Mouse (Mus musculus) neural tube, embryonic 15.5 days (tissue): ENCODE results near the gene Pla2r1. TPM values are rescaled to one million over a fixed set of nuclear protein-coding genes. Genes with fewer than 3 reads are reported as not detected.
A peak's percentile ranks its signal among the peaks of the same experiment; 100 is the strongest.

Experiments
- ATAC-seq: fragments of 200-750 bp; cut with Nextera tagmentation; 2 replicates; pipeline ENCODE4 v1.8.0; 2017; ENCODE audit warnings: mild to moderate bottlenecking, moderate TSS enrichment, moderate library complexity; ENCODE audit not compliant: low FRiP score
- H3K27ac ChIP-seq: fragments of 300-500 bp; sonication (generic); replicated peaks from 2 replicates; pipeline ENCODE4 v1.5.1; 2015; ENCODE audit warnings: mild to moderate bottlenecking, inconsistent platforms
- H3K27me3 ChIP-seq: fragments of 300-500 bp; sonication (generic); replicated peaks from 2 replicates; pipeline ENCODE4 v1.6.1; 2015; ENCODE audit warnings: inconsistent platforms
- H3K36me3 ChIP-seq: fragments of 300-500 bp; sonication (generic); 2 replicates; pipeline ENCODE4 v1.6.1; 2015; ENCODE audit warnings: inconsistent platforms
- H3K4me1 ChIP-seq: fragments of 300-500 bp; sonication (generic); 2 replicates; pipeline ENCODE4 v1.6.1; 2015; ENCODE audit warnings: inconsistent platforms
- H3K4me2 ChIP-seq: fragments of 300-500 bp; sonication (generic); 2 replicates; pipeline ENCODE4 v1.6.1; 2015; ENCODE audit warnings: inconsistent platforms, mild to moderate bottlenecking, moderate library complexity
- H3K4me3 ChIP-seq: fragments of 300-500 bp; sonication (generic); replicated peaks from 2 replicates; pipeline ENCODE4 v1.5.1; 2015; ENCODE audit warnings: mild to moderate bottlenecking, inconsistent platforms
- H3K9ac ChIP-seq: fragments of 300-500 bp; sonication (generic); replicated peaks from 2 replicates; pipeline ENCODE4 v1.6.1; 2015; ENCODE audit warnings: mild to moderate bottlenecking, inconsistent platforms
- H3K9me3 ChIP-seq: fragments of 300-500 bp; sonication (generic); replicated peaks from 2 replicates; pipeline ENCODE4 v1.6.1; 2016; ENCODE audit warnings: inconsistent platforms
- WGBS: fragments of 180-500 bp; shearing (Covaris S2); methylation state at CpG from one replicate; pipeline ENCODE4 v1.1.7; 2015; ENCODE audit warnings: mixed read lengths; 5-methylcytosine and 5-hydroxymethylcytosine counted together
- polyA plus RNA-seq: library from polyadenylated mRNA; unstranded; fragments of >200 nt; fragmentation: Nextera tagmentation; extraction: Ambion mirVana; gene quantifications from 2 replicates; pipeline ENCODE4 v1.2.1, GENCODE M21; 2015

Pla2r1 gene
- polyA plus RNA-seq, 1 experiment from 2014 or later = 0.37 TPM

DNA sequence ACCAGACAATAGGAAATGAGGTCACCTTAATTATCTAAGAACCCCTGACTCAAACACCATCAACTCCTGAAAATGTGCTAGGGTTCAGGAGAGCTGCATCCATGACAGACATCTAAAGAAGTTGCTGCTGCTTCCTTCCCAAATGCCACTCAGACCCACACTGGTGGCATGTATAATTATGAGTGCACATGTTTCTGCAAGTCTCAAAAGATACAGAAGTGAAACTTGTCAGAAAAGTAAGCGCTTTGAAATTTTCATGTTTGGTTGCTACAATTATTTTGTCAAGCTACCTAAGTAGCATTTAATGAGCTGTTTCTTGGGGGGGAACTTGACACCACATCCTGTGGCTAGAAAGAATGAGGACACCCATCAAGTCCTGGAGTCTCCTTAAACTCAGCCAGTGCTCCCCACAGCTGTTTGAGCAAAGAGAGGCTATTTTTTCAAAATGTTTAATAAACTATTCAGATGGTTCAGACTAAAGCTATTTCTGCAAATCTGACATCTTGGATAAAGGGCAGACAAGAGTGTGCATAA, 52.5 kb downstream of the Pla2r1 start:
- H3K27ac ChIP-seq = no peak overlapping the region
- H3K9me3 ChIP-seq = no peaks in the 10 kb centered on the region
- H3K27me3 ChIP-seq = no peaks in the 10 kb centered on the region
- no peaks in the 10 kb centered on the region for H3K4me1 ChIP-seq
- H3K4me3 ChIP-seq = no peak overlapping the region
- no peak overlapping the region for H3K9ac ChIP-seq
- H3K36me3 ChIP-seq = no peaks in the 10 kb centered on the region
- ATAC-seq = no peak
- 95% methylated on average over 1 of the region's 1 CpGs for WGBS
- no peak overlapping the region for H3K4me2 ChIP-seq

GRCm38 (mm10) chr2:60479906-60480305, 73.2 kb downstream of the Pla2r1 start:
- Histone ChIP-seq H3K4me1 (no peaks in the 10 kb centered on the region), H3K4me3 (no peak overlapping the region), H3K4me2 (no peak overlapping the region), H3K27ac (no peak overlapping the region), H3K9ac (no peak overlapping the region), H3K36me3 (no peaks in the 10 kb centered on the region), H3K9me3 (no peaks in the 10 kb centered on the region), H3K27me3 (no peaks in the 10 kb centered on the region)
- no peak for ATAC-seq
- WGBS = 90% methylated on average over 7 of the region's 7 CpGs

DNA sequence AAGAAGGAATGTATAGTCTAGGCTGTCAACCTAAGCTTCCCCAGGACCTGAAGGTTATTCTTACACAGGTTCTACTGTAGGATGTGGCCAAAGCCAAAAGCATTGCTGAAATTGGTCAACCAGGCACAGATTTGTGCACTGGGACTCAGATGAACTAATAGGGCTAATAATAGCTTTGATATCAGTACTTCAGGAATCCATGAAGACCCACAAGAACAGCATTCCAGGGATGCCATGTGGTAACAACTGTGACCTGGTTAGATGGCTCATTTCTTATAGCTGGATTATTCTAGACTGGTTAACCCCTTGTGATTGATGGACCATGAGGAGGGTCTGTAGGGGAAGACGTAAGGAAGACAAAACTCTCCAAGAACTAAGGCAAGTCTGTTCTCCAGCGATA, 74.3 kb downstream of the Pla2r1 start:
- WGBS = 90% methylated on average over 2 of the region's 2 CpGs
- no peak for ATAC-seq
- no peaks in the 10 kb centered on the region for H3K27me3 ChIP-seq

DNA sequence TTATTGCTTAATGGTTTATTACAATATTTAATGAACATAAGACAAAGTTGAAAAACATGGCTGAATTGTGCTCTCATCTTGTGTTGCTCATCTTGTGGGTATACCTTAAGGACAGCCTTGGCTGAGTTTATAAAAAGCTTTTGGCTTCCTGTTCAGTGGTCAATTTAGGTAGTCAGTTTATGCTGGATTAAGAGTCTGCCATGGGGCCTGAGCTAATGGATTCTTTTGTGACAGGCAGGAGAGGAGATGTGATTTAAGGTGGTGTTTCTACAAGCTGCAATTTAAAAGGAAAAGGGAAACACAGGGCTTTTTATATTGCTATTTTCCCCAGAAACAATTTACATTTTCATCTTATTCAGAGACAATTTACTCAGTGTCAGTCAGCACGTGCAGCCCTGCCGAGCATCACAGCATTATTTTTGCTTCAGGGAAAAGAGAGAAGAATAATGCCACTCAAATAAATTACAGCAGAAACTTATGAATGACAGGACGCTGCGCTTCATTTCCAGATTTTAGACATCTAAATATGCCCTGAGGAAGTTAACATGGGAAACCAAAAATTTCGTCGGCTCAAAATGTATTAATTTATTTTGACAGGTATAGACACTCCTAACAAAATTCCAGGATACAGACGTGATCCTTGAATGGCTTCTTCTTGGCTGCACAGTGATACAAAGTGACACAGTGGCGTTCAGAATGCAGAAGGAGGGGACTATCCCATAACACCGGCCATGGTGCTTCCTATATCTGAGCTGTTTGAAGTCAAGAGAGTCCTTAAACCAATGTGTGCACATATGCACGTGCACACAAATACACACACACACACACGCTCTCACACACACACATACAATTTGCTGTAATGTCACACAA, 84.0 kb downstream of the Pla2r1 start:
- no peak for ATAC-seq
- no peak overlapping the region for H3K4me2 ChIP-seq
- no peak overlapping the region for H3K27ac ChIP-seq
- no peaks in the 10 kb centered on the region for H3K27me3 ChIP-seq
- 56% methylated on average over 11 of the region's 11 CpGs for WGBS
- H3K4me1 ChIP-seq = no peaks in the 10 kb centered on the region
- H3K4me3 ChIP-seq = no peak overlapping the region
- no peaks in the 10 kb centered on the region for H3K9me3 ChIP-seq
- H3K36me3 ChIP-seq = no peaks in the 10 kb centered on the region
- no peak overlapping the region for H3K9ac ChIP-seq

More for the DNA sequence above, 74.3 kb downstream of the Pla2r1 start:
- H3K4me1 ChIP-seq = no peaks in the 10 kb centered on the region
- H3K27ac ChIP-seq = no peak overlapping the region
- no peak overlapping the region for H3K9ac ChIP-seq
- no peaks in the 10 kb centered on the region for H3K9me3 ChIP-seq
- H3K4me3 ChIP-seq = no peak overlapping the region
- H3K4me2 ChIP-seq = no peak overlapping the region
- no peaks in the 10 kb centered on the region for H3K36me3 ChIP-seq

GRCm38 (mm10) chr2:60452376-60452775, 100.7 kb downstream of the Pla2r1 start:
- ATAC-seq = no peak
- Histone ChIP-seq H3K27me3 (no peaks in the 10 kb centered on the region), H3K9me3 (no peaks in the 10 kb centered on the region), H3K4me1 (no peaks in the 10 kb centered on the region), H3K4me2 (no peak overlapping the region), H3K4me3 (no peak overlapping the region), H3K36me3 (no peaks in the 10 kb centered on the region), H3K27ac (no peak overlapping the region), H3K9ac (no peak overlapping the region)
- WGBS = 80% methylated on average over 7 of the region's 7 CpGs

DNA sequence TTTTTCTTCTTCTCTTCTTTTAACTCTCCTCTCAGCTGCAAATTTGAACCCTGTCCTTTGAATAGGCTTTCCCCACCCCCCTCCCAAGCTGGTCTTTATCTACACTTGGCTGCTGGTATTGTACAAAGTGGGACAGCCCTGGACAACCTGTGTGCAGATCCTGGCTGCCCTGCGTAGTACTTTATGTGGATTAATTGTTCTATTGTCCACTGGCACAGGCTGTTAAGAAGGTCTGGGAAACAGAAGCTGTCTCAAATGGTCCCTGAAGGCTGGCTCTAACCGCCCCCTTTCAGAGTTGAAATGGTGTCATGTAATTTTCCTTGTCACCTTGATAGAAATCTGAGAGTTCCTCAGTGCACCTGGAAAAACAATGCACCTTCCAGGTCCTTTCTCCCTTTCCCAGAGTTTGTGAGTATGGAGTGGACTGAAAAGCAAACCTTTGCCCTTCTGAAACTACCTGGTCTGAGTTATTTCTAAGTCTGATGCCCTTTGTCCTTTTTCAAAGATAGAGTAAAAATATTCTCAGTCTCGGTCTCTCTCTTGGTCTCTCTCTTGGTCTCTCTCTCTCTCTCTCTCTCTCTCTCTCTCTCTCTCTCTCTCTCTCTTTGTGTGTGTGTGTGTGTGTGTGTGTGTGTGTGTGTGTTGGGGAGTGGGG, 101.9 kb downstream of the Pla2r1 start:
- no peak for ATAC-seq
- Histone ChIP-seq H3K4me2 (no peak overlapping the region), H3K9me3 (no peaks in the 10 kb centered on the region), H3K27me3 (no peaks in the 10 kb centered on the region), H3K9ac (no peak overlapping the region), H3K4me3 (no peak overlapping the region), H3K27ac (no peak overlapping the region), H3K36me3 (no peaks in the 10 kb centered on the region), H3K4me1 (no peaks in the 10 kb centered on the region)
- 60% methylated on average over 3 of the region's 3 CpGs for WGBS

DNA sequence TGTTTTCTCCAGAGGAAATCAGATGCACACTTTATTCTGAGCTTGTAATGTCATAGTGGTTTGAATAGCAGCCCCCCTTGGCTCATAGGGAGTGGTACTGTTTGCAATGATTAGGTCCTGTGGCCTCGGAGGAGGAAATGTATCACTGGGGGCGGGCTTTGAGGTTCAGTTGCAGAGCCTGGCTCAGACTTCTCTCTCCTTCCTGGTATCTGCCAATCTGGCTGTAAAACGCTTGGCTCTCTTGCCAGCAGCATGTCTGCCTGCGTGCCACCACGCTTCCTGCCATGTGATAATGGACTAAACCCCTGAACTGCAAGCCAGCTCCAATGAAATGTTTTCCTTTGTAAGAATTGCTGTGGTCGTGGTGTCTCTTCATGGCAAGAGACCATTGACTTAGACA, 103.4 kb downstream of the Pla2r1 start:
- H3K9me3 ChIP-seq = no peaks in the 10 kb centered on the region
- no peak for ATAC-seq
- H3K27me3 ChIP-seq = no peaks in the 10 kb centered on the region
- peaks cover 3% of the 10 kb centered on the region for H3K4me1 ChIP-seq
- H3K4me3 ChIP-seq = no peak overlapping the region
- WGBS = 71% methylated on average over 6 of the region's 6 CpGs
- no peak overlapping the region for H3K4me2 ChIP-seq
- no peak overlapping the region for H3K9ac ChIP-seq
- H3K27ac ChIP-seq = no peak overlapping the region
- H3K36me3 ChIP-seq = no peaks in the 10 kb centered on the region

DNA sequence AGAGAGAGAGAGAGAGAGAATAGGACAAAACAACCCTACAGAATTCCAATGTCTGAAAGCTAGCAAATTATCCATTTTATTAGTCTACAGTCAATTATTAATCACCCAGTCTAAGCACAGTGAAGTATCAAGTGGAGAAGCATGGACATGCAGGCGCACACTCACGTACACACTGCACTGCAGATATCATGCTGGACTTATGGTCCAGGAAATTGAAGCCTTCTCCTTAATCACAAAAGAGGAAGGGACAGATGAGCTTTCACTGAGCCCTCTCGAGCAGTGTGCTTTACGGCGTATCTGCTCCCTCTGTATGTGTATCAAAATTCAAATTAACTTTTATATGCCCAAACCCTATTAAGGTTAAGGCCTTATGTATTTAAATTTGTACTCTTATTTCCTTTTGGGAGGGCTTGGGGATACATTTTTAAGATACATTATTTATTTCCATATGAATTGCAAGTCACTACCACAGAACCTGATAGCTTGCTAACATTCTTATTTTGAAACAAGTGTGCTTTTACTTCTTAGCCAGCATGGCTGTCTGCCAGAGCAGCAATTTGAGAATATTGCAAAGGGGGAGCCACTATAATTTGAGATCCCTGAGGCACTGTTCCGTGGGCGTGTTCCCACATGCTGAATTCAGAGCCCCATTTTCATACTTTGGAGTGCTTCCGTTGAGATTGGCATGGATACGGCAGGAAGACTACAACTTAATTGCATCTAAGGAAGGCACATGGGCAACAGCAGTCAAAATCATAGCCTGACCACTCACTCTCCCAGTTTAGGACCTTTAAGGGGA, 108.2 kb downstream of the Pla2r1 start:
- H3K4me3 ChIP-seq = no peak overlapping the region
- no peak overlapping the region for H3K27ac ChIP-seq
- H3K9me3 ChIP-seq = no peaks in the 10 kb centered on the region
- H3K36me3 ChIP-seq = no peaks in the 10 kb centered on the region
- 48% methylated on average over 9 of the region's 9 CpGs for WGBS
- ATAC-seq = peak; percentile 63
- H3K27me3 ChIP-seq = no peaks in the 10 kb centered on the region
- H3K4me1 ChIP-seq = peaks cover 3% of the 10 kb centered on the region
- H3K4me2 ChIP-seq = no peak overlapping the region
- no peak overlapping the region for H3K9ac ChIP-seq

GRCm38 (mm10) chr2:60443279-60443678, 109.8 kb downstream of the Pla2r1 start:
- peaks cover 3% of the 10 kb centered on the region for H3K4me1 ChIP-seq
- WGBS = 96% methylated on average over 7 of the region's 7 CpGs
- no peak overlapping the region for H3K27ac ChIP-seq
- H3K4me3 ChIP-seq = no peak overlapping the region
- no peak for ATAC-seq
- no peak overlapping the region for H3K4me2 ChIP-seq
- H3K36me3 ChIP-seq = no peaks in the 10 kb centered on the region
- H3K9ac ChIP-seq = no peak overlapping the region
- H3K27me3 ChIP-seq = no peaks in the 10 kb centered on the region
- no peaks in the 10 kb centered on the region for H3K9me3 ChIP-seq

GRCm38 (mm10) chr2:60441875-60442274, 111.2 kb downstream of the Pla2r1 start:
- 30% methylated on average over 3 of the region's 3 CpGs for WGBS

GRCm38 (mm10) chr2:60436802-60437201, 116.3 kb downstream of the Pla2r1 start:
- H3K4me1 ChIP-seq = no peaks in the 10 kb centered on the region
- H3K9me3 ChIP-seq = no peaks in the 10 kb centered on the region
- H3K27me3 ChIP-seq = no peaks in the 10 kb centered on the region
- H3K36me3 ChIP-seq = no peaks in the 10 kb centered on the region
- WGBS = 42% methylated on average over 5 of the region's 5 CpGs
- H3K4me3 ChIP-seq = no peak overlapping the region
- no peak overlapping the region for H3K4me2 ChIP-seq
- ATAC-seq = no peak
- no peak overlapping the region for H3K27ac ChIP-seq
- H3K9ac ChIP-seq = no peak overlapping the region

More at GRCm38 (mm10) chr2:60441875-60442274, 111.2 kb downstream of the Pla2r1 start:
- H3K27ac ChIP-seq = no peak overlapping the region
- peaks cover 3% of the 10 kb centered on the region for H3K4me1 ChIP-seq
- no peak overlapping the region for H3K9ac ChIP-seq
- no peak overlapping the region for H3K4me2 ChIP-seq
- no peaks in the 10 kb centered on the region for H3K27me3 ChIP-seq
- no peak overlapping the region for H3K4me3 ChIP-seq
- no peaks in the 10 kb centered on the region for H3K9me3 ChIP-seq
- no peaks in the 10 kb centered on the region for H3K36me3 ChIP-seq
- ATAC-seq = no peak; the same call in 1 of the 2 replicates
